Mouse (Mus musculus): ENCODE measurements around the gene Scnn1b. TPM values are rescaled to one million over a fixed set of nuclear protein-coding genes. Genes with fewer than 3 reads are reported as not detected.

The Scnn1b gene
- total RNA-seq (2014; rRNA removed) (0.07 and 0.16 TPM in 2 replicates), polyA plus RNA-seq (2015; fragmentation: Nextera tagmentation; extraction: Ambion mirVana) (0.25 and 0.29 TPM in 2 replicates)

GRCm38 (mm10) chr7:121864858-121865585, at the start of gene Scnn1b:
Gene Scnn1b, plus strand, starts transcription at chr7:121865038.
- DNase-seq (ENCODE audit: low spot score) (no peak), ATAC-seq (peak; percentile 38; the same call in 1 of the 2 replicates)
- H3K36me3 ChIP-seq (ENCODE audit: insufficient read depth, low read length): no peaks in the 10 kb centered on the region
- no peaks in the 10 kb centered on the region for H3K9me3 ChIP-seq (ENCODE audit: low read length)
- H3K4me2 ChIP-seq (ENCODE audit: low read depth, low read length): peak within 1 kb of the TSS; percentile 71
- H3K4me1 ChIP-seq (ENCODE audit: insufficient read depth, low read length): peaks cover 6% of the 10 kb centered on the region; the same call in 1 of the 2 replicates
- H3K9ac ChIP-seq (replicated peaks; ENCODE audit: low read length): no peak within 1 kb of the TSS
- H3K4me3 ChIP-seq (ENCODE audit: low read length): peak within 1 kb of the TSS; percentile 35
- H3K27ac ChIP-seq: no peak within 1 kb of the TSS
- TF ChIP-seq CTCF (IDR thresholded peaks at IDR 0.05; ENCODE audit: low read depth): no peak
- WGBS: 5% methylated on average over 40 of the region's 42 CpGs
- H3K27me3 ChIP-seq (ENCODE audit: insufficient read depth, low read length): no peaks in the 10 kb centered on the region

DNA sequence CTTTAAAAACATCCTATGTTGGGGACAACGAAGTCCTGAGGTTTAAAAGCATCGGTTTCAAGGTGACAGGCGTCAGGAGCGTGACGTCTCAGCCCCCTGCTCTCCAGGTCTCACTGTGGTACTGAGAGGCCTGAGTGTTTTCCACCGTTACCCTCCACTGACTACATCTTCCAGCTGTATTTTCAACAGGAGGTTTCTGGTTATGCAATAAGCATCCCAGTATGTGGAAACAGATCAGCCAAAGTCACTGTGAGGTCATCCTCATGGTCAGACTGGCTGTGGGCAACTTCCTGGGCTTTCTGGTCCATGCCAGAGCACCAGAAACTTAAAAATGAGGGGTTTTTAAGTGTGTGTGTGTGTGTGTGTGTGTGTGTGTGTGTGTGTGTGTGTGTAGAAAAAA, 43.2 kb upstream of the Scnn1b start:
- H3K27me3 ChIP-seq (ENCODE audit: insufficient read depth, low read length): no peaks in the 10 kb centered on the region
- H3K9me3 ChIP-seq (ENCODE audit: low read length): no peaks in the 10 kb centered on the region
- H3K9ac ChIP-seq (replicated peaks; ENCODE audit: low read length): no peak overlapping the region
- H3K27ac ChIP-seq: no peak overlapping the region
- 91% methylated on average over 6 of the region's 6 CpGs for WGBS
- TF ChIP-seq CTCF (IDR thresholded peaks at IDR 0.05; ENCODE audit: low read depth): no peak
- H3K4me2 ChIP-seq (ENCODE audit: low read depth, low read length): no peak overlapping the region
- ATAC-seq (no peak), DNase-seq (ENCODE audit: low spot score) (no peak)
- no peak overlapping the region for H3K4me3 ChIP-seq (ENCODE audit: low read length)
- H3K4me1 ChIP-seq (ENCODE audit: insufficient read depth, low read length): no peaks in the 10 kb centered on the region
- no peaks in the 10 kb centered on the region for H3K36me3 ChIP-seq (ENCODE audit: insufficient read depth, low read length)

- no peak for ATAC-seq
- Histone ChIP-seq H3K4me2 (ENCODE audit: low read depth, low read length) (no peak overlapping the region), H3K27me3 (ENCODE audit: insufficient read depth, low read length) (no peaks in the 10 kb centered on the region), H3K4me3 (ENCODE audit: low read length) (no peak overlapping the region), H3K9ac (replicated peaks; ENCODE audit: low read length) (no peak overlapping the region), H3K4me1 (ENCODE audit: insufficient read depth, low read length) (no peaks in the 10 kb centered on the region), H3K36me3 (ENCODE audit: insufficient read depth, low read length) (no peaks in the 10 kb centered on the region), H3K9me3 (ENCODE audit: low read length) (no peaks in the 10 kb centered on the region), H3K27ac (no peak overlapping the region)
- no peak for TF ChIP-seq CTCF (IDR thresholded peaks at IDR 0.05; ENCODE audit: low read depth)
- WGBS: 64% methylated on average over 1 of the region's 1 CpGs
- no peak for DNase-seq (ENCODE audit: low spot score)
Measured at GRCm38 (mm10) chr7:121828481-121828880, 36.4 kb upstream of the Scnn1b start.

GRCm38 (mm10) chr7:121835392-121835791, 29.4 kb upstream of the Scnn1b start:
- no peak overlapping the region for H3K4me3 ChIP-seq (ENCODE audit: low read length)
- 89% methylated on average over 7 of the region's 7 CpGs for WGBS
- DNase-seq (ENCODE audit: low spot score) (no peak), ATAC-seq (no peak)
- no peak overlapping the region for H3K27ac ChIP-seq
- no peak overlapping the region for H3K9ac ChIP-seq (replicated peaks; ENCODE audit: low read length)
- peak; percentile 25; the same call in 1 of the 2 replicates for TF ChIP-seq CTCF (IDR thresholded peaks at IDR 0.05; ENCODE audit: low read depth)
- no peaks in the 10 kb centered on the region for H3K27me3 ChIP-seq (ENCODE audit: insufficient read depth, low read length)
- H3K4me2 ChIP-seq (ENCODE audit: low read depth, low read length): no peak overlapping the region
- H3K36me3 ChIP-seq (ENCODE audit: insufficient read depth, low read length): no peaks in the 10 kb centered on the region
- no peaks in the 10 kb centered on the region for H3K4me1 ChIP-seq (ENCODE audit: insufficient read depth, low read length)
- H3K9me3 ChIP-seq (ENCODE audit: low read length): no peaks in the 10 kb centered on the region

DNA sequence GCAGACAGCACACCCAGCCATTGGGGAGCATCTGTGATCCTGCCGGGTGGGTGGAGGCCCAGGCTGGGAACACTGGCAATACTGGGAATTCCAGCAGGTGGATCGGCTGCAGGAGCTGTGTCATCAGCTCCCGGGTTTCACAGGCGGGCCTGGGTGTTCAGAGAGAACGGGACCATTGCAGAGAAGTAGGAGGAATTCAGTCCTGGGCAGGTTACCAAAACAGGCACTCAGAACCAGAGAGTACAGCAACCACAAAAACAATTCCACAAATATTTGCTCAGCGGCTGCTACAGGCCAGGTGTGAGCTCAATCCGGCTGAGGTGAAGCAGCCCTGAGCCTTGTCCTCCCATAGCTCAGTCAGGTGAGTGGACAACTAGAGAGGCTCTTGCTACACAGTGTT, 28.0 kb upstream of the Scnn1b start:
- H3K4me2 ChIP-seq (ENCODE audit: low read depth, low read length): no peak overlapping the region
- ATAC-seq (no peak), DNase-seq (ENCODE audit: low spot score) (no peak)
- no peak overlapping the region for H3K9ac ChIP-seq (replicated peaks; ENCODE audit: low read length)
- no peak for TF ChIP-seq CTCF (IDR thresholded peaks at IDR 0.05; ENCODE audit: low read depth)
- H3K27me3 ChIP-seq (ENCODE audit: insufficient read depth, low read length): no peaks in the 10 kb centered on the region
- 89% methylated on average over 7 of the region's 7 CpGs for WGBS
- no peak overlapping the region for H3K27ac ChIP-seq
- no peaks in the 10 kb centered on the region for H3K36me3 ChIP-seq (ENCODE audit: insufficient read depth, low read length)
- H3K4me3 ChIP-seq (ENCODE audit: low read length): no peak overlapping the region
- H3K4me1 ChIP-seq (ENCODE audit: insufficient read depth, low read length): no peaks in the 10 kb centered on the region
- H3K9me3 ChIP-seq (ENCODE audit: low read length): no peaks in the 10 kb centered on the region

- no peak overlapping the region for H3K9ac ChIP-seq (replicated peaks; ENCODE audit: low read length)
- no peak for TF ChIP-seq CTCF (IDR thresholded peaks at IDR 0.05; ENCODE audit: low read depth)
- H3K4me3 ChIP-seq (ENCODE audit: low read length): no peak overlapping the region
- ATAC-seq (no peak), DNase-seq (ENCODE audit: low spot score) (peak; percentile 7)
- WGBS: 62% methylated on average over 7 of the region's 7 CpGs
- no peaks in the 10 kb centered on the region for H3K36me3 ChIP-seq (ENCODE audit: insufficient read depth, low read length)
- H3K4me2 ChIP-seq (ENCODE audit: low read depth, low read length): no peak overlapping the region
- H3K27ac ChIP-seq: no peak overlapping the region
- H3K27me3 ChIP-seq (ENCODE audit: insufficient read depth, low read length): no peaks in the 10 kb centered on the region
- H3K4me1 ChIP-seq (ENCODE audit: insufficient read depth, low read length): no peaks in the 10 kb centered on the region
- no peaks in the 10 kb centered on the region for H3K9me3 ChIP-seq (ENCODE audit: low read length)
Measured at GRCm38 (mm10) chr7:121840810-121841209, 24.0 kb upstream of the Scnn1b start.

DNA sequence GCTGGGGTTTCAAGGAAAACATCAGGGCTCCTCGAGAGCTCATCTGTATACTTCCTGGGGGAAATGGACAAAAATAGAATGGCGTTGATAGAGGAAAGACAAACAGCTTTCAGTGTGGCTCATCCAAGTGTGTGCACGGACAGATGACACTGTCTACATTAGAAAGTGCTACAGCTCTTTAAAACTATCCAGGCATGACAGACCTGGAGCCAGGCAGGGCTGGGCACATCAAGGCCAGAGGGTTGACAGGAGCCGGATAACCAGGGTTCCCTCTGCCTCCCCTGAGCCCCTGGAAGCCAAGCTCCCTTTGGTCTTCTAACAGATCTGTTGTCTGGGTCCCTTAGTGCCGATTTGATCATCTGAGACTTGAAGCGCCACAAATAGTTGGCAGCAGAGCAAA, 22.6 kb upstream of the Scnn1b start:
- 66% methylated on average over 6 of the region's 6 CpGs for WGBS
- no peaks in the 10 kb centered on the region for H3K27me3 ChIP-seq (ENCODE audit: insufficient read depth, low read length)
- no peak for TF ChIP-seq CTCF (IDR thresholded peaks at IDR 0.05; ENCODE audit: low read depth)

More for the DNA sequence above, 22.6 kb upstream of the Scnn1b start:
- H3K4me2 ChIP-seq (ENCODE audit: low read depth, low read length): no peak overlapping the region
- DNase-seq (ENCODE audit: low spot score) (no peak), ATAC-seq (no peak)
- H3K4me1 ChIP-seq (ENCODE audit: insufficient read depth, low read length): no peaks in the 10 kb centered on the region
- no peak overlapping the region for H3K27ac ChIP-seq
- no peaks in the 10 kb centered on the region for H3K36me3 ChIP-seq (ENCODE audit: insufficient read depth, low read length)
- no peak overlapping the region for H3K4me3 ChIP-seq (ENCODE audit: low read length)
- no peak overlapping the region for H3K9ac ChIP-seq (replicated peaks; ENCODE audit: low read length)
- H3K9me3 ChIP-seq (ENCODE audit: low read length): no peaks in the 10 kb centered on the region
